Mouse (Mus musculus): ENCODE results near the gene Gbp5.
"Not testable (repeated sequence)": the region's sequence is repeated elsewhere in the genome, so short reads cannot be mapped to it uniquely, and the experiment has no call there.

Gbp5 gene

DNA sequence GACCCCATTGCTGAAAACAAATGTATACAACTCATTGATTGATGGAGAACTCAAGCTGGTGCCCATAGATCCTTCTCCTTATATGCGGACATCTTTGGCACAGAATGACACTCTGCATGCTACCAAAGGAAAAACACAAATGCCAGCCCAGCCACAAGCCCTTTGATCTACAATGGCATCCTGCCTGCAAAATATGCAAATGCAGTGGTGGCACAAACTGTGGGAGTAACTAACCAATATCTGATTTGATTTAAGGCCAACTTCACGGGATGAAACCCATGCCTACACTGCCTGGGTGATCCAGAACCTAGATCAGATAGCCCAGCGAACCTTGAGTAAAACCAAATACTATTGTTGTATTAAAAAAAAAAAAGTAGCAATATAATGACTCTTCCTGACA is 52.9 kb downstream of the Gbp5 start:
- DNase-seq: no peak

DNA sequence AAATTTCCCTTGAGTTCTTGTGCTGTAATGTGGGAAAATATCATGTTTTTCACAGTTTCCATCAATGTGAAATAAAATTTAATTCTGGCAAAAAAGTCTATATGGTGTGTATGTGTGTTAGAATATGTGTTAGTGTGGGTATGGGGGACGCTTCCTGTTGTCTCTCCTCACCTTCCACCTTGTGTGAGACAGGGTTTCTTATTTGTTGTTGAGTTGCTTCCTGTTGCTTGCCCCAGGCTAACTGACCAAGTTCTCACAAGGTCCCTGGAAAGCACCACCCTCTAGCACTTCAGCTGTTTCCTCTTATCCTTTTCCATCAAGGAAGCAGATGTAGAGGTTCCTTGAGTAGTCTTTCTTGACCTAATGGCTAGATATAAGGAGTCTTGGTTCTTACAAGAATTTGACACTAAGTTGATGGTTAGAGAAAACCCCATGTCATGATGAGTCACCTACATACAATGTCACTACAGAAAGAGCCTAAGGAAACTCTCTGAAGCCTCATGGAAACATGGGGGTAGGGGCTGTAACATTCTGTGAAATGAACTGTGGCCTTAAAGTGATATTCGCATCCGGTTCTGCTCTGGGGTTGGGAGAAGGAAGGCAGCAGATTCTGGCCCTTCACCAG is 56.4 kb downstream of the Gbp5 start:
- DNase-seq: no peak

DNA sequence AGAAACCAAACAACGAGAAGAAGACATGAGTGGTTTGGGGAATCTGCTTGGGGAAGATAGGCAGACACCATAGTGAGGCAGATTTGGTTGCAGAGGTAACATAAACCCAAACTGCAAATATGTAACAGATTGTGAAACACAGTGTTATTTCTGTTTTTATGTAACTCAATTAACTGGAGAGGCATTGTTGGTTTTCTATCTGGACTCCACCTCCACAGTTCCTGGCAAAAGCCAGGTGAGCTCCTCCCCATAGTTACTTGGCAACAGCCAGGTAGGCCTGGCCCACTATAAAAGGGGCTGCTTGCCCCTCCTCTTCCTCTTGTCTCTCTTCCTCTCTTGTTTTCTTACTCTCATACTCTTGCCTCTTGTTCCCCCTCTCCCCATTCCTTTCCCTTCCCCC is 60.8 kb downstream of the Gbp5 start:
- no peak for DNase-seq

DNA sequence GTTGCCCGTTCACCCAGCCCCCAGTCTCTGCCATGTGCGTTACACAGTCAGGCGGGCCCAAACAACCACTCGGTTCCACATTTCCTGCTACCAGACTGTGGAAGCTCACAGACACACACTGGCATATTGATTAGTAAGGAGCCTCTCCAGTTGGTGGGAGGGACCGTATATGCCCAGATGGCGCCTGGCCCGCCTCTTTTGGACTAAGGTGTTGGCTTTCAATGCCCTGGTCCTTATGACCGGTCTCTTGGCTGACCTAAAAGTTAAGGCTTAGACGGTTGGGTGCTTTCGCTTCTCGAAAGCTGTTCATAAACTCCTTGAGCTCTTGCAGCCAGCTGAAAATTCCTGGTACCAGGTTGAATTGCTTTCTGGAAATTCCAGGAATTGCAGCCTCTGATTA is 61.8 kb downstream of the Gbp5 start:
- DNase-seq: peak; percentile 11

DNA sequence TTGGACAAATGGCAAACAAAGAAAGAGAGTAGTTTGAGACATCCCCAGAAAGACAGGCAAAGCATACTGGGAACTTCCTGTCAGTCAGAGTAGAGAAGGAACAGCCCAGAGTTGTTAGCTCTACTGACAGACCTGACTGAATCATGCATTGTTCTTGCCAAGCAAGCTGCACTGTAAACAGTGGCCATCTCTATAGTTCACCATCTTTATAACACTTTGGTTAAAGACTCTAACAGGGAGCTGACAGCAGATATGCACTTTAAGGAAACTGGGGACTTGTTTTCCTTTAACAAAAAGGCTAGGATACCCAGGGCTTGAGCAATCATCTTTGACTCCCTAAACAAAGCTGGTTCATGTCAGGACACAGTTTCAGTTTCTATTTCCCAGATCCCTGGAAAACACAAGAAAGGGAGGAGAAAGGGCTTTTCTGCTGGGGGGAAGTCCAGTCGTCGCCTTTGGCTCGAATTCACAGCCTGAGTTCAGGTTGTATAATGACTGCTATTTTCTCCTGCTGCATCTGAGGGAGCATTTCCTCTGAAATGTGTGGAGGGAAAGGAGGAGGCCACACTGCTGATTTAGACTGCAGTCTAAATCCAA is 66.0 kb downstream of the Gbp5 start, which contains the start of gene Gbp3:
TSS of gene Gbp3 (plus strand) at position 395 of the 597 bp plus-strand sequence.
- peak; percentile 30 for DNase-seq

DNA sequence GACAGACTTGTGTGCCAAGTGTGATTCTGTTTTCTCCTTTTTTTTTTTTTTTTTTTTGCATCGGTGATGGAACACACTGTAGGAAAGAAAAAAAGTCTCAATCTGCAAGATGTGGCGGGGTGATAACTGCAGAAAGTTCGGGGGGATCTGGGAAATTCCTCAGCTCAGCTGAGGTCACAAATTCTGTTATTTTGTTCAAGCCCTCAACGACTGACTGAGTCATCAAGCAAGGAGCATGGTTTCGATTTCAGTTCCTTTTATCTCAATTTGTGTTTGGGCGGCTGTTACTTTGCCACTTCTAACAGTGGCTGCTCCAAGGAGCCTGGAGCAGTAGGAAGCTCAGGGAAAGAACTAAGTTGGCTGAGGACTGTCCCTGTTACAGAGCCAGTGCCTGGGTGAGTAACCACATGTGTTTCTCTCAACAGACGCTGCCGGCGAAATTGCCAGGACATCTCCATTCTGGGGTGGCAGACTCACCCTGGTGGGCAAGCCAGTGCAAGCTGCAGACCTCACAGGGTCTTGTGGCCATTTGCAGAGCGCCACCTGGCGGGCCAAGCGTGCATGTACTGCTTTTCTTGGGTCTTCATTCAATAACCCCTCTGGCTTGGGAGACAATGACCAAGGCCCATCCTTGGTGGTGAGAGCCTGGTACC is 66.6 kb downstream of the Gbp5 start:
- DNase-seq: peak; percentile 93

DNA sequence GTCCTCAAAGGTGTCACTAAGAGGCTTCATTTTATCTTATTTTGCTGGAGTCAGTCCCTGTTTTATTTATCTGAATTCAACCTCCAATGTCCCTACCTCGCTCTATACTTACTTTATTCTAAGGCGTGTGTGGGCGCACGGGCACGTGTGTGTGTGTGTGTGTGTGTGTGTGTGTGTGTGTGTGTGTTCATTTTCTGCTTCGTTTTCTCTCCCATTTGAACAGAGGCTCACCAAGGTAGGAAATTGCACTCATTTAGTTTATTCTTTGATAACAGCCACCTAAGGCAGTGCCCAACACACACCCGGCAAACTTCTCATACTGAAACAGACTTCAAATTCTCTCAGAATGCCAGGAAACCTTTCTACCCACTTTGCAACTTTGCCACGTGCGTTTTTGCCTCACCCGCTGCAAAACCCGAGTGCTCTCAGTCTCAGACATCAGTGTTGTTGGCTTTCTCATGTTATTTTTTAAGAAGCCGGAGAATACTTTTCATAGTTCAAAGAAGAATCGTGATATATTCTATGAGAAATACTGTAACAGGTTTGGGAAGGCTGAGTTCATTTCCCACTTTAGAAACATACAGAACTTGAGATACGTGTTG is 67.4 kb downstream of the Gbp5 start:
- DNase-seq: no peak

DNA sequence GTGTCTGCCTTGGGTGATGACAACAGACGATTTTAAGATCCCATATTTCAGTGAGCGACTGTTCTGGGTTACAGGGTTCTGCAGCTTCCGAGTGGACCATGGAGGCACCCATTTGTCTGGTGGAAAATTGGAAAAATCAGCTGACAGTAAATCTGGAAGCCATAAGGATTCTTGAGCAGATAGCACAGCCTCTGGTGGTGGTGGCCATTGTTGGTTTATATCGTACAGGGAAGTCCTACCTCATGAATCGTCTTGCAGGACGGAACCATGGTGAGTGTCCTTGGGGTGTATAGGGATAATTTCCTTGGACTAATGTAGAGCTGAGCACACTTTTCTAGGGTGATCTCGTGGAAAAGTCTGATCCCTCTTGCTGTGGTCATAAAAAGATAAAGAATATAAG is 67.9 kb downstream of the Gbp5 start:
- DNase-seq: no peak

DNA sequence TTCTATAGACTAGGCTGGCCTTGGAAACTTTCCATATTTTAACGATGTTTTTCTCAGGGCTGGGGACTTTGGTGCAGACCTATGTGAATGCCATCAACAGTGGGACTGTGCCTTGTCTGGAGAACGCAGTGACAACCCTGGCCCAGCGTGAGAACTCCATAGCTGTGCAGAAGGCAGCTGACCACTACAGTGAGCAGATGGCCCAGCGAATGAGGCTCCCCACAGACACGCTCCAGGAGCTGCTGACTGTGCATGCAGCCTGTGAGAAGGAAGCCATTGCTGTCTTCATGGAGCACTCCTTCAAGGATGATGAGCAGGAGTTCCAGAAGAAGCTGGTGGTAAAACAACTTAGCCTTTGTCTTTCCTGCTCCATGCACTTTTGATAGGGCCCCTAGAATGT is 73.7 kb downstream of the Gbp5 start:
- DNase-seq: not testable (repeated sequence)

DNA sequence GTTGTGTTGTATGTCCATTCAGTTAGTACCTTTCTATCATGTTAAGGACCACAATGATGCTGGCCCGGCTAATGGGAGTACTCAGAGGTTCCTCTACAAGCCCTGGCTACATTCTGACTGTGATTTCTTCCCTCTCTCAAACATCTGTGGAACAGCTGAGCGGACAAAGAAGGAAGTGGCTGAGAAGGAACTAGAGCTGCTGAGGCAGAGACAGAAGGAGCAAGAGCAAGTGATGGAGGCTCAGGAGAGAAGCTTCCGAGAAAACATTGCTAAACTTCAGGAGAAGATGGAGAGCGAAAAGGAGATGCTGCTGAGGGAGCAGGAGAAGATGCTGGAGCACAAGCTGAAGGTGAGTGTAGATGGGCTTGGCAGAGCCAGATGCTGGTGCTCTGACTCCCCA is 77.0 kb downstream of the Gbp5 start:
- DNase-seq: no peak
